Mouse (Mus musculus): ENCODE data around the gene Gm14412.
"Not testable (repeated sequence)": the region's sequence is repeated elsewhere in the genome, so short reads cannot be mapped to it uniquely, and the experiment has no call there.

DNA sequence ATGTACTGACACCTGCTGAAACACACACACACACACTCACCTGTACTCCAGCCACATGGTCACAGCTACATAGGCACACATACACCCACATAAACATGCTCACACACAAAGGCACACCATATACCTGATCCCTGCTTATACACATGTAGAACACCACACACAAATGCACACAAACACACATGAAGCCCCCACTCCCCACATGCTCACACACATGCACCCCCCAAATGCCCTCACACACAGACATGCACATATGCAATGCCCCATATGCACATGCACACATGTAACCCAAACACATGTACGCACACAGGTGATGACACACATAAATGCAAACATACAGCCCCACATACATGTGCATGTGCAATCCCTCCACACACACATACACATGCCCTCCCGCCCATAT lies 19.1 kb downstream of the Gm14412 start:
- TF ChIP-seq CTCF (IDR thresholded peaks at IDR 0.05; ENCODE audit: low read depth); EP300 (optimal IDR thresholded peaks at IDR 0.05): not testable (repeated sequence)
